Mouse (Mus musculus) testis, adult 2 months (tissue): ENCODE measurements around the gene Bcl3.

ENCODE experiments used
- CTCF ChIP-seq: fragments of 200-500 bp; IDR thresholded peaks from 2 replicates; pipeline ENCODE4 v1.5.1; 2012; ENCODE audit warnings: low read depth, mild to moderate bottlenecking, inconsistent platforms, low read length, moderate library complexity; ENCODE audit not compliant: control insufficient read depth, insufficient read depth, insufficient replicate concordance
- POLR2A ChIP-seq: fragments of 200-500 bp; IDR thresholded peaks from 2 replicates; pipeline ENCODE4 v1.6.1; 2012; ENCODE audit warnings: low read depth, mild to moderate bottlenecking, inconsistent platforms, low read length, moderate library complexity; ENCODE audit not compliant: control insufficient read depth

DNA sequence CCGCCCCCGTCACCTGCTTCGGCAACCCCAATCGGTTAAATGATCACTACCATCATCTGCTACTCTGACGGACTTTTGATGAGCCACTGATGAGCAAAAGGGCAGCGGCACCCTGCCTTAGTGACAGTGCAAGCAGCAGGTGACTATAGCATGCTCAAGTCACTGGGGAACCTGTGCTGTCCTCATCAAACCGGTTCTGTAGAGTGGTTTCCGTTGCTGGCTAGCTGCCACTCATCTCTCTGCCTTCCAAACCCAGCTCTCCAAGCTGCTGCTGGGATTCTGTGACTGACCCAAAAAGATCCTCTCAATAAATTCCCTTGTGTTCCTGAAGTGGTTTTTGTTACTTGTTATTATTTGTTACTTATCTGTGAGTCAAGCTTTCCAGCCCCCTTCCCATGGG, 43.9 kb downstream of the Bcl3 start:
- no peak for TF ChIP-seq CTCF
- TF ChIP-seq POLR2A: no peak
